Mouse (Mus musculus): ENCODE data around the gene Cux1.
A peak's percentile ranks its signal among the peaks of the same experiment; 100 is the strongest.

- no peak for TF ChIP-seq POLR2A (IDR thresholded peaks at IDR 0.05; ENCODE audit: borderline replicate concordance, low read depth, low read length)
- TF ChIP-seq CTCF (IDR thresholded peaks at IDR 0.05; ENCODE audit: low read depth, low read length): peak; percentile 75
Observed at GRCm38 (mm10) chr5:136258919-136259318, 308.4 kb downstream of the Cux1 start.
